ENCODE assay signal across 8 mouse cellular contexts in the genomic region with DNA sequence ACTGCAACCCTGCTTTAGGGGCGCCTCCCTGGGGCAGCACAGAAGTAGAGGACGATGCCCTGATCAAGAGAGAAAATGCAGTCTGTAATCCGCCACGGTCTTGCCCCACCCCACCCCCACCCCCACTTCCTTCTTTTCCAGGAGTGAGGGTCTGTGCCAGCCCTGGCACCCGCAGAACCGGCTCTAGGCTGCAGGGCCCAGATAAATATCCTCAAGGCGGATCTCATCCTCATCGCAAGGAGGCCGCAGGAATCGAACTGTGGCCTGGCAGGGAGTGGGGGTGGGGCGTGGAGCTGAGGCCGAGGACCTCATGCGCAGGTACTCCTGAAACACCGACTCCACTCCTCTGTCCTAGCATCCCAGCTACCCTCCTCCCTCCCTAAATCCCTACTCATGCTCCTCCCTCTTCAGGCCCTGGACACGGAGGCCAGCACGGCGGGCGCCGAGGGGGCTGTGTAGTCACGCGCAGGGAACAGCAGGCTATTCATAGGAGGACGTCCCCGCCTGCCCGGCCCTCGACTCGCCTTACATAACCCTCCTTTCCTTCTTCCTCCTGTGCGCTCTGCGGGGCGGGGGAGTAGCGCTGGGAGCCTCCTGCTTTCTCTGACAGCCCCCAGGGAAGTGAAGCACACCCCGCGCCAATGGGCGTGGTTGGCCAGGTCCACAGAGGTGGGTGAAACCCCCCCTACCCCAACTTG. TPM values are rescaled to one million over a fixed set of nuclear protein-coding genes. Genes with fewer than 3 reads are reported as not detected.
DNase-seq lines count a peak whose midpoint lies in the region; ATAC-seq lines count a peak whose summit lies in the region.

No protein-coding gene starts in this region.

- WGBS in intestine, embryonic 16.5 days: 3% methylated on average over 32 of the region's 33 CpGs

- no peaks in the 10 kb centered on the region for H3K36me3 ChIP-seq in intestine, embryonic 16.5 days (ENCODE audit: control insufficient read depth, insufficient read depth, low read length)
- H3K36me3 ChIP-seq in megakaryocyte, embryonic 14.5 days (replicated peaks; ENCODE audit: low read length): no peaks in the 10 kb centered on the region

- DNase-seq in adrenal gland, postnatal 36 days: peak; percentile 85 to 89
- peak; percentile 75 for DNase-seq in embryo, embryonic 9.5 days (ENCODE audit: extremely low spot score)
- DNase-seq in gastrocnemius, postnatal 4 days (ENCODE audit: low spot score in 2 of 2): peak; percentile 78 to 86
- peak; percentile 85 to 97 for DNase-seq in left cerebral cortex, postnatal 25 days (ENCODE audit: low spot score in 2 of 2)
- peak; percentile 86 for DNase-seq in right cerebral cortex, postnatal 14 days

- peak overlapping the region; percentile 72 for H3K4me2 ChIP-seq in intestine, embryonic 16.5 days (ENCODE audit: low read depth, low read length)

- peaks cover 32% of the 10 kb centered on the region for H3K4me1 ChIP-seq in intestine, embryonic 16.5 days (ENCODE audit: control insufficient read depth, insufficient read depth, low read length)
- H3K4me1 ChIP-seq in megakaryocyte, embryonic 14.5 days: peaks cover 71% of the 10 kb centered on the region

- intact Hi-C loops in left cerebral cortex, postnatal 25 days (cut with DNase I): loop anchor here (1.0 kb wide), 1 partner anchor 23 kb away; no protein-coding TSS in a partner anchor

- no peaks in the 10 kb centered on the region for H3K9me3 ChIP-seq in intestine, embryonic 16.5 days (ENCODE audit: control insufficient read depth, low read length)
- no peaks in the 10 kb centered on the region for H3K9me3 ChIP-seq in megakaryocyte, embryonic 14.5 days

- 0 out of 2 replicates have a peak overlapping the region, but pooled peaks have one; percentile 11 for H3K27ac ChIP-seq in intestine, embryonic 16.5 days (ENCODE audit: low read length)

- ATAC-seq in intestine, embryonic 16.5 days: peak; percentile 74
- no peak for ATAC-seq in erythroid progenitor cell, adult 5-6 weeks (replicated peaks; ENCODE audit: low FRiP score, poor library complexity, severe bottlenecking)

- H3K9ac ChIP-seq in intestine, embryonic 16.5 days (ENCODE audit: low read depth, low read length): peak overlapping the region; percentile 62

- no peaks in the 10 kb centered on the region for H3K27me3 ChIP-seq in intestine, embryonic 16.5 days (replicated peaks; ENCODE audit: control insufficient read depth, insufficient read depth, low read length)
- peaks cover 29% of the 10 kb centered on the region for H3K27me3 ChIP-seq in megakaryocyte, embryonic 14.5 days (replicated peaks)

- peak overlapping the region; percentile 41 for H3K4me3 ChIP-seq in intestine, embryonic 16.5 days (ENCODE audit: low read length)
- H3K4me3 ChIP-seq in megakaryocyte, embryonic 14.5 days (replicated peaks): peak overlapping the region; percentile 90

RNA-seq across cellular contexts. Expression of a gene that starts 22.3 kb away (rescaled TPM):
- total RNA-seq in adrenal gland, postnatal 36 days (2021): 100 to 1,000 TPM; 103 to 125 TPM
- total RNA-seq in gastrocnemius, postnatal 4 days (2021): 10 to 100 TPM; 34.5 to 44.1 TPM
- polyA plus RNA-seq in intestine, embryonic 16.5 days (2015; fragmentation: Nextera tagmentation; extraction: Ambion mirVana): 25.3 and 28.6 TPM in 2 replicates
- 10 to 100 TPM; 25.5 to 27.2 TPM for total RNA-seq in left cerebral cortex, postnatal 25 days (2021)
- 16.1 and 26.6 TPM in 2 replicates for polyA plus RNA-seq in megakaryocyte, embryonic 14.5 days (2012; ENCODE audit: insufficient read depth, low replicate concordance)
- 9.7 and 10.5 TPM in 2 replicates for total RNA-seq in erythroid progenitor cell, adult 5-6 weeks (2015; ENCODE audit: low replicate concordance)
- 8.7 and 9.4 TPM in 2 replicates for total RNA-seq in erythroid progenitor cell, adult 5-6 weeks (2017; ENCODE audit: low replicate concordance)

RNA-seq across cellular contexts. Expression of a gene that starts 34.1 kb away (rescaled TPM):
- total RNA-seq in adrenal gland, postnatal 36 days (2021): 100 to 1,000 TPM in 1 of 2 experiments, 10 to 100 TPM in 1; 61.4 to 101 TPM
- total RNA-seq in gastrocnemius, postnatal 4 days (2021): 100 to 1,000 TPM; 112 to 117 TPM
- polyA plus RNA-seq in intestine, embryonic 16.5 days (2015; fragmentation: Nextera tagmentation; extraction: Ambion mirVana): 12.5 and 14.5 TPM in 2 replicates
- 100 to 1,000 TPM; 220 to 246 TPM for total RNA-seq in left cerebral cortex, postnatal 25 days (2021)
- 6.1 and 10.8 TPM in 2 replicates for polyA plus RNA-seq in megakaryocyte, embryonic 14.5 days (2012; ENCODE audit: insufficient read depth, low replicate concordance)
- 1.7 and 3.2 TPM in 2 replicates for total RNA-seq in erythroid progenitor cell, adult 5-6 weeks (2015; ENCODE audit: low replicate concordance)
- total RNA-seq in erythroid progenitor cell, adult 5-6 weeks (2017; ENCODE audit: low replicate concordance): 1.4 and 2.1 TPM in 2 replicates

RNA-seq across cellular contexts. Expression of a gene that starts 35.4 kb away (rescaled TPM):
- total RNA-seq in adrenal gland, postnatal 36 days (2021): 10 to 100 TPM; 57.8 to 59.2 TPM
- 10 to 100 TPM; 48.9 to 55.8 TPM for total RNA-seq in gastrocnemius, postnatal 4 days (2021)
- polyA plus RNA-seq in intestine, embryonic 16.5 days (2015; fragmentation: Nextera tagmentation; extraction: Ambion mirVana): 119 and 122 TPM in 2 replicates
- 10 to 100 TPM; 33.7 to 34.7 TPM for total RNA-seq in left cerebral cortex, postnatal 25 days (2021)
- polyA plus RNA-seq in megakaryocyte, embryonic 14.5 days (2012; ENCODE audit: insufficient read depth, low replicate concordance): 4.8 and 12.6 TPM in 2 replicates
- 49.0 and 58.3 TPM in 2 replicates for total RNA-seq in erythroid progenitor cell, adult 5-6 weeks (2015; ENCODE audit: low replicate concordance)
- 18.6 and 46.0 TPM in 2 replicates for total RNA-seq in erythroid progenitor cell, adult 5-6 weeks (2017; ENCODE audit: low replicate concordance)

RNA-seq across cellular contexts. Expression of a gene that starts 35.8 kb away (rescaled TPM):
- 100 to 1,000 TPM; 823 to 866 TPM for total RNA-seq in adrenal gland, postnatal 36 days (2021)
- 100 to 1,000 TPM; 650 to 720 TPM for total RNA-seq in gastrocnemius, postnatal 4 days (2021)
- polyA plus RNA-seq in intestine, embryonic 16.5 days (2015; fragmentation: Nextera tagmentation; extraction: Ambion mirVana): 288 and 307 TPM in 2 replicates
- 100 to 1,000 TPM; 423 to 442 TPM for total RNA-seq in left cerebral cortex, postnatal 25 days (2021)
- 36.5 and 110 TPM in 2 replicates for polyA plus RNA-seq in megakaryocyte, embryonic 14.5 days (2012; ENCODE audit: insufficient read depth, low replicate concordance)
- 44.4 and 51.5 TPM in 2 replicates for total RNA-seq in erythroid progenitor cell, adult 5-6 weeks (2015; ENCODE audit: low replicate concordance)
- total RNA-seq in erythroid progenitor cell, adult 5-6 weeks (2017; ENCODE audit: low replicate concordance): 72.2 and 113 TPM in 2 replicates

Comparison
In these comparisons a context has a peak if more than half of its experiments do, and no peak if none do; other contexts are left out.
1. RNA of a gene that starts 34.1 kb away (total RNA-seq): 220 to 246 TPM in left cerebral cortex, postnatal 25 days, 112 to 117 TPM in gastrocnemius, postnatal 4 days and 61.4 to 101 TPM in adrenal gland, postnatal 36 days; 1.4 to 3.2 TPM in erythroid progenitor cell, adult 5-6 weeks; every median in the first group is over 10 times any median in the second.
2. Peak in every context shown above with its lines, with median percentiles within 50 percentile points of each other: DNase-seq.